Comparison of ENCODE assay signal across 11 mouse cellular contexts in genomic region chr9:76323756-76324155, GRCm38 (mm10). TPM values are rescaled to one million over a fixed set of nuclear protein-coding genes. Genes with fewer than 3 reads are reported as not detected.
A peak's percentile ranks its signal among the peaks of the same experiment; 100 is the strongest.
DNase-seq lines count a peak whose midpoint lies in the region; ATAC-seq lines count a peak whose summit lies in the region.
"Had no signal": no experiment of that assay in that cellular context is flagged by ENCODE, and none has a peak within 500 bp of the region (broad histone marks: within the 10 kb centered on the region; RNA-seq: fewer than 3 reads in every experiment).

Hcrtr2 (minus strand) TSS chr9:76323856.

- no peaks in the 10 kb centered on the region for H3K9me3 ChIP-seq in heart, embryonic 15.5 days (replicated peaks)
- no peaks in the 10 kb centered on the region for H3K9me3 ChIP-seq in embryonic facial prominence, embryonic 11.5 days (replicated peaks; ENCODE audit: control insufficient read depth, low read length)
- H3K9me3 ChIP-seq in hindbrain, embryonic 15.5 days: no peaks in the 10 kb centered on the region
- no peaks in the 10 kb centered on the region for H3K9me3 ChIP-seq in midbrain, embryonic 12.5 days

- 82% methylated on average over 6 of the region's 6 CpGs for WGBS in heart, embryonic 15.5 days
- WGBS in embryonic facial prominence, embryonic 11.5 days: 80% methylated on average over 6 of the region's 6 CpGs
- 79% methylated on average over 6 of the region's 6 CpGs for WGBS in hindbrain, embryonic 15.5 days
- WGBS in midbrain, embryonic 12.5 days: 73% methylated on average over 6 of the region's 6 CpGs

- H3K4me1 ChIP-seq in heart, embryonic 15.5 days (replicated peaks): peaks cover 17% of the 10 kb centered on the region
- H3K4me1 ChIP-seq in embryonic facial prominence, embryonic 11.5 days (ENCODE audit: control insufficient read depth, insufficient read depth, low read length): no peaks in the 10 kb centered on the region
- peaks cover 14% of the 10 kb centered on the region; the same call in 1 of the 2 replicates for H3K4me1 ChIP-seq in hindbrain, embryonic 15.5 days (replicated peaks)
- H3K4me1 ChIP-seq in midbrain, embryonic 12.5 days: peaks cover 7% of the 10 kb centered on the region; the same call in 1 of the 2 replicates

- H3K27ac ChIP-seq in heart, embryonic 15.5 days: no peak within 1 kb of the TSS
- no peak within 1 kb of the TSS for H3K27ac ChIP-seq in embryonic facial prominence, embryonic 11.5 days (replicated peaks; ENCODE audit: low read depth, low read length)
- peak within 1 kb of the TSS; percentile 72 for H3K27ac ChIP-seq in hindbrain, embryonic 15.5 days (replicated peaks)
- H3K27ac ChIP-seq in midbrain, embryonic 12.5 days (replicated peaks): no peak within 1 kb of the TSS

- H3K4me2 ChIP-seq in heart, embryonic 15.5 days: peak within 1 kb of the TSS; percentile 95
- H3K4me2 ChIP-seq in embryonic facial prominence, embryonic 11.5 days (ENCODE audit: low read depth, low read length): peak within 1 kb of the TSS; percentile 82
- H3K4me2 ChIP-seq in hindbrain, embryonic 15.5 days: peak within 1 kb of the TSS; percentile 77
- H3K4me2 ChIP-seq in midbrain, embryonic 12.5 days (replicated peaks): peak within 1 kb of the TSS; percentile 92

- no peaks in the 10 kb centered on the region for H3K36me3 ChIP-seq in heart, embryonic 15.5 days
- H3K36me3 ChIP-seq in embryonic facial prominence, embryonic 11.5 days (replicated peaks; ENCODE audit: control insufficient read depth, insufficient read depth, low read depth, low read length): no peaks in the 10 kb centered on the region
- H3K36me3 ChIP-seq in hindbrain, embryonic 15.5 days: no peaks in the 10 kb centered on the region
- H3K36me3 ChIP-seq in midbrain, embryonic 12.5 days: no peaks in the 10 kb centered on the region

- H3K4me3 ChIP-seq in heart, embryonic 15.5 days: peak within 1 kb of the TSS; percentile 49
- peak within 1 kb of the TSS; percentile 40 for H3K4me3 ChIP-seq in embryonic facial prominence, embryonic 11.5 days (ENCODE audit: low read depth, low read length)
- peak within 1 kb of the TSS; percentile 53 for H3K4me3 ChIP-seq in hindbrain, embryonic 15.5 days
- peak within 1 kb of the TSS; percentile 48 for H3K4me3 ChIP-seq in midbrain, embryonic 12.5 days

- 0 out of 2 replicates have a peak within 1 kb of the TSS, but pooled peaks have one; percentile 15 for H3K9ac ChIP-seq in heart, embryonic 15.5 days
- H3K9ac ChIP-seq in embryonic facial prominence, embryonic 11.5 days (replicated peaks; ENCODE audit: low read length): peak within 1 kb of the TSS; percentile 41
- peak within 1 kb of the TSS; percentile 45 for H3K9ac ChIP-seq in hindbrain, embryonic 15.5 days
- peak within 1 kb of the TSS; percentile 45 for H3K9ac ChIP-seq in midbrain, embryonic 12.5 days (replicated peaks)

- no peak for DNase-seq in heart, adult 9 months (ENCODE audit: low spot score in 2 of 2)
- DNase-seq in embryonic facial prominence, embryonic 11.5 days (ENCODE audit: low spot score): no peak
- DNase-seq in spleen, postnatal 4 days (ENCODE audit: low spot score in 2 of 2): no peak
- DNase-seq in frontal cortex, postnatal 10 days (ENCODE audit: low spot score in 2 of 2): no peak
- no peak for DNase-seq in layer of hippocampus, postnatal 36 days
- DNase-seq: kidney, adult 11 months had no signal

- no peak for ATAC-seq in heart, embryonic 15.5 days (replicated peaks; ENCODE audit: insufficient number of reproducible peaks, insufficient read depth, low FRiP score, low read depth)
- ATAC-seq in embryonic facial prominence, embryonic 11.5 days (replicated peaks; ENCODE audit: insufficient number of reproducible peaks, low FRiP score, low TSS enrichment, low read depth): no peak
- ATAC-seq in hindbrain, embryonic 15.5 days (ENCODE audit: low FRiP score, low read depth): peak; percentile 21; the same call in 1 of the 2 replicates
- ATAC-seq in midbrain, embryonic 12.5 days (ENCODE audit: low FRiP score, low read depth): peak; percentile 31; the same call in 1 of the 2 replicates
- ATAC-seq: CD4-positive, CD25-positive, alpha-beta regulatory T cell, adult 4 months had no signal

- H3K27me3 ChIP-seq in heart, embryonic 15.5 days: peaks cover 27% of the 10 kb centered on the region
- H3K27me3 ChIP-seq in embryonic facial prominence, embryonic 11.5 days (ENCODE audit: control insufficient read depth, insufficient read depth, low read length): peaks cover 7% of the 10 kb centered on the region
- H3K27me3 ChIP-seq in hindbrain, embryonic 15.5 days: no peaks in the 10 kb centered on the region
- H3K27me3 ChIP-seq in midbrain, embryonic 12.5 days: peaks cover 23% of the 10 kb centered on the region

RNA-seq across cellular contexts. Expression of gene Hcrtr2, which starts in this region (rescaled TPM):
- polyA plus RNA-seq in heart, embryonic 15.5 days (2015; fragmentation: Nextera tagmentation; extraction: Ambion mirVana): 0.05 and 0.19 TPM in 2 replicates
- polyA plus RNA-seq in embryonic facial prominence, embryonic 11.5 days (2014; fragmentation: Nextera tagmentation; extraction: Ambion mirVana): 0.32 and 0.55 TPM in 2 replicates
- polyA plus RNA-seq in hindbrain, embryonic 15.5 days (2015; fragmentation: Nextera tagmentation; extraction: Ambion mirVana): 9.6 and 10.0 TPM in 2 replicates
- 1.7 and 2.1 TPM in 2 replicates for polyA plus RNA-seq in midbrain, embryonic 12.5 days (2016; fragmentation: Nextera tagmentation; extraction: Ambion mirVana)
- 1 to 10 TPM; 3.5 TPM for total RNA-seq in layer of hippocampus, postnatal 36 days (2021)
- polyA plus RNA-seq: CD4-positive, CD25-positive, alpha-beta regulatory T cell, adult 4 months; testis, adult 2 months had no signal

Comparison
In these comparisons a context has a peak if more than half of its experiments do, and no peak if none do; other contexts are left out.
1. ATAC-seq: peak in hindbrain, embryonic 15.5 days (single experiment) and midbrain, embryonic 12.5 days (single experiment); none in heart, embryonic 15.5 days (single experiment) and embryonic facial prominence, embryonic 11.5 days (single experiment).
2. Peak in every context shown above with its lines, with median percentiles within 50 percentile points of each other: H3K4me2 ChIP-seq, H3K4me3 ChIP-seq and H3K9ac ChIP-seq.